Mouse (Mus musculus): ENCODE data around the gene Atg4c. TPM values are rescaled to one million over a fixed set of nuclear protein-coding genes. Genes with fewer than 3 reads are reported as not detected.
A peak's percentile ranks its signal among the peaks of the same experiment; 100 is the strongest.

Gene Atg4c
- polyA plus RNA-seq, 1 experiment from 2014 or later, result 12.2 TPM

DNA sequence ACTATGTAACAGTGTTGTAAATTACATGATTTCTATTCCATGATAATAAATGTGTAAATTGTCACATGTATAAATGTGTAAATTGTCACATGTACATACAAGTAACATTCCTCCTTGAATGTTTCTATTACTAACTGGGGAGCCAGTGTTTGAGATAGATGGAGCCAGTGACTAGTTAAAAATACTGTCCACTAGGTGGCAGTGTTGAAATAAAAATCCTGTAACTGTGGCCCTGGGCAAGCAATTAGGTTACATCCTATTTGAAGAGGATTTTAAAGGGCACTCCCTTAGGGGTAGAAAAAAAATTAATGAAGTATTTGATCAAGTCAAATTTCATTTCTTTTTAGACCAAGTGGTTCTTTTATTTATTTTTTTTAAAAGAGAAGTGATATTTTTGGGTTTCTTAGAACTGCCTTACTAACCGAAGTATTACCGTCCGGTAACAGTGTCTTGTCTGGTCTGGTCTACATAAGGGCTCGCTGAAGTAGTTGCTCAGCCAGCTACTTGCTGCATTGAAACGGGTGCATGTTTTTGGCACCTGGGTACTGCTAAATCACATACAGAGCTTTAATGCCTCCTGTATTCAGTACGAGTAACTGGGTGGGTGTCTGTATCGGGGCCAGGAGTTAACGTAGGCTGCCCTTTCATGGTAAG lies 41.6 kb downstream of the Atg4c start:
- H3K4me2 ChIP-seq (replicated peaks; ENCODE audit: low read depth), result no peak overlapping the region
- H3K9me3 ChIP-seq (ENCODE audit: control insufficient read depth), result no peaks in the 10 kb centered on the region
- no peak for ATAC-seq
- peak; percentile 72 for TF ChIP-seq CTCF (IDR thresholded peaks at IDR 0.05; ENCODE audit: low read depth)
- WGBS, result 92% methylated on average over 8 of the region's 8 CpGs
- H3K4me3 ChIP-seq (ENCODE audit: low read depth, low read length), result no peak overlapping the region
- no peak overlapping the region for H3K27ac ChIP-seq (ENCODE audit: low read depth, low read length)
- peaks cover 31% of the 10 kb centered on the region for H3K36me3 ChIP-seq (ENCODE audit: control insufficient read depth, insufficient read depth)
- no peaks in the 10 kb centered on the region for H3K4me1 ChIP-seq (replicated peaks; ENCODE audit: control insufficient read depth, insufficient read depth, low read length)
- H3K9ac ChIP-seq (ENCODE audit: low read depth, low read length), result no peak overlapping the region
- no peaks in the 10 kb centered on the region for H3K27me3 ChIP-seq (replicated peaks; ENCODE audit: control insufficient read depth, insufficient read depth, low read length)

DNA sequence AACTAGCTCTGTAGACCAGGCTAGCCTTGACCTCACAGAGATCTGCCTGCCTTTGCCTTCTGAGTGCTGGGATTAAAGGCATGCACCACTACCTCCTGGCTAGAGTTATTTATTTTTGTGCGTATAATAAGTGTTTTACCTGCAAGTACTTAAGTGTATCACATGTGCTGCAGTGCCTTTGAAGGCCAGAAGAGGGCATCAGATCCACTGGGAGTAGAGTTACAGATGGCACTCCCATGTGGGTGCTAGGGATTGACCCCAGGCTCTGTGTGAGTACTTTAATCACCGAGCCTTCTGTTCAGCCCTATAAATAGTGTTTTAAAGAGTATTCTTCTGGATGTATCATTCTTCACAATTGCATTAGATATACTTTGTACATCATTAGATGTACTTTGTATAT lies 44.6 kb downstream of the Atg4c start:
- no peaks in the 10 kb centered on the region for H3K9me3 ChIP-seq (ENCODE audit: control insufficient read depth)
- H3K9ac ChIP-seq (ENCODE audit: low read depth, low read length), result no peak overlapping the region
- peaks cover 26% of the 10 kb centered on the region for H3K36me3 ChIP-seq (ENCODE audit: control insufficient read depth, insufficient read depth)
- no peak for ATAC-seq
- 91% methylated on average over 2 of the region's 2 CpGs for WGBS
- no peaks in the 10 kb centered on the region for H3K4me1 ChIP-seq (replicated peaks; ENCODE audit: control insufficient read depth, insufficient read depth, low read length)
- TF ChIP-seq CTCF (IDR thresholded peaks at IDR 0.05; ENCODE audit: low read depth), result peak; percentile 53
- no peak overlapping the region for H3K27ac ChIP-seq (ENCODE audit: low read depth, low read length)
- H3K27me3 ChIP-seq (replicated peaks; ENCODE audit: control insufficient read depth, insufficient read depth, low read length), result no peaks in the 10 kb centered on the region
- H3K4me2 ChIP-seq (replicated peaks; ENCODE audit: low read depth), result no peak overlapping the region
- H3K4me3 ChIP-seq (ENCODE audit: low read depth, low read length), result no peak overlapping the region

- no peaks in the 10 kb centered on the region for H3K9me3 ChIP-seq (ENCODE audit: control insufficient read depth)
- WGBS, result 59% methylated on average over 5 of the region's 5 CpGs
- H3K4me1 ChIP-seq (replicated peaks; ENCODE audit: control insufficient read depth, insufficient read depth, low read length), result no peaks in the 10 kb centered on the region
- H3K27ac ChIP-seq (ENCODE audit: low read depth, low read length), result no peak overlapping the region
- no peak overlapping the region for H3K9ac ChIP-seq (ENCODE audit: low read depth, low read length)
- TF ChIP-seq CTCF (IDR thresholded peaks at IDR 0.05; ENCODE audit: low read depth), result peak; percentile 50
- H3K27me3 ChIP-seq (replicated peaks; ENCODE audit: control insufficient read depth, insufficient read depth, low read length), result no peaks in the 10 kb centered on the region
- no peak overlapping the region for H3K4me2 ChIP-seq (replicated peaks; ENCODE audit: low read depth)
- no peak overlapping the region for H3K4me3 ChIP-seq (ENCODE audit: low read depth, low read length)
- peaks cover 10% of the 10 kb centered on the region for H3K36me3 ChIP-seq (ENCODE audit: control insufficient read depth, insufficient read depth)
- ATAC-seq, result no peak
Observed at GRCm38 (mm10) chr4:99241674-99242073, 47.9 kb downstream of the Atg4c start.

DNA sequence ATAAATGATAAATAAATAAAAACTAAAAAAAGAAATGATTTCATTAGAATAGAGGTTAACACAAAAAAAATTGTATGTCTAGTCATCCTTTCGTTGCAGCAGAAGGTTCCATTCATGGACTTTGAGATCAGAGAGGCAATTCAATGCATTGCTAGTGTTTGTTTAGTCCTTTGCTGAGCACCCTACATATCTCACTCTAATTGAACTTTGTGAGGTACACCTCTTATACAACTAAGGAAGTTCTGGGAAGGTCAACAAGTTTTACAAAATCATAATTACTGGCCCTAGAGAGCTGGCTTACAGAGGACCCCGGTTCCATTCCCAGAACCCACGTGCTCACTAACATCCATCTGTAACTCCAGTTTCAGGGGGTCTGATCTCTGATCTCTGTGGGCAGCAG lies 55.6 kb downstream of the Atg4c start:
- Histone ChIP-seq H3K4me1 (replicated peaks; ENCODE audit: control insufficient read depth, insufficient read depth, low read length) (no peaks in the 10 kb centered on the region; the same call in 1 of the 2 replicates), H3K27me3 (replicated peaks; ENCODE audit: control insufficient read depth, insufficient read depth, low read length) (no peaks in the 10 kb centered on the region), H3K4me2 (replicated peaks; ENCODE audit: low read depth) (peak overlapping the region; percentile 21; the same call in 1 of the 2 replicates), H3K9ac (ENCODE audit: low read depth, low read length) (no peak overlapping the region), H3K9me3 (ENCODE audit: control insufficient read depth) (no peaks in the 10 kb centered on the region), H3K4me3 (ENCODE audit: low read depth, low read length) (no peak overlapping the region), H3K27ac (ENCODE audit: low read depth, low read length) (peak overlapping the region; percentile 73), H3K36me3 (ENCODE audit: control insufficient read depth, insufficient read depth) (no peaks in the 10 kb centered on the region; the same call in 1 of the 2 replicates)
- 40% methylated on average over 3 of the region's 3 CpGs for WGBS
- TF ChIP-seq CTCF (IDR thresholded peaks at IDR 0.05; ENCODE audit: low read depth), result no peak
- ATAC-seq, result peak; percentile 92

DNA sequence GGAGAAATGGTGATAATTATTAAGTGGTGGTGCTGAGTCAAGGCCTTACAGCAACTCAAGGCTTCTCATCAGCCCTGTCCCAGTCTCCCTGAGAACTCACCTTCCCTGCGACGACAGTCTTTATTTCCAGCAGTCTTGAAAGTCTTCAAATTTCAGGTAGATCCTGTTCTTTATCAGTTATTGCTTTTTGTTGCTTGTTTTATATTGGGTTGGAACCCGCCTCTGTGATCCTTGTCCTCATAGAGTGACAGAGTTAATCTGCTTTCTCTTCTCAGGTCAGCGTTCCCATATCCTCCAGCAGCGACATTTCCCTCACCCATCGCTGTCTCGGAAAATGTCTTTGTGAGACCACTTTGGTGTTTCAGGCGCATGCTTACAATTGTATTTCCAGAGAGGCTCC lies 56.1 kb downstream of the Atg4c start:
- WGBS, result 48% methylated on average over 8 of the region's 8 CpGs
- peak; percentile 71 for ATAC-seq
- Histone ChIP-seq H3K27me3 (replicated peaks; ENCODE audit: control insufficient read depth, insufficient read depth, low read length) (no peaks in the 10 kb centered on the region), H3K27ac (ENCODE audit: low read depth, low read length) (peak overlapping the region; percentile 73), H3K9ac (ENCODE audit: low read depth, low read length) (no peak overlapping the region), H3K4me3 (ENCODE audit: low read depth, low read length) (no peak overlapping the region), H3K36me3 (ENCODE audit: control insufficient read depth, insufficient read depth) (no peaks in the 10 kb centered on the region; the same call in 1 of the 2 replicates), H3K4me1 (replicated peaks; ENCODE audit: control insufficient read depth, insufficient read depth, low read length) (no peaks in the 10 kb centered on the region; the same call in 1 of the 2 replicates), H3K4me2 (replicated peaks; ENCODE audit: low read depth) (peak overlapping the region; percentile 21; the same call in 1 of the 2 replicates), H3K9me3 (ENCODE audit: control insufficient read depth) (no peaks in the 10 kb centered on the region)
- TF ChIP-seq CTCF (IDR thresholded peaks at IDR 0.05; ENCODE audit: low read depth), result no peak

- 63% methylated on average over 11 of the region's 11 CpGs for WGBS
- H3K9ac ChIP-seq (ENCODE audit: low read depth, low read length), result no peak overlapping the region
- H3K36me3 ChIP-seq (ENCODE audit: control insufficient read depth, insufficient read depth), result no peaks in the 10 kb centered on the region; the same call in 1 of the 2 replicates
- no peaks in the 10 kb centered on the region for H3K9me3 ChIP-seq (ENCODE audit: control insufficient read depth)
- no peaks in the 10 kb centered on the region; the same call in 1 of the 2 replicates for H3K4me1 ChIP-seq (replicated peaks; ENCODE audit: control insufficient read depth, insufficient read depth, low read length)
- no peak overlapping the region for H3K4me3 ChIP-seq (ENCODE audit: low read depth, low read length)
- no peaks in the 10 kb centered on the region for H3K27me3 ChIP-seq (replicated peaks; ENCODE audit: control insufficient read depth, insufficient read depth, low read length)
- TF ChIP-seq CTCF (IDR thresholded peaks at IDR 0.05; ENCODE audit: low read depth), result no peak
- no peak for ATAC-seq
- H3K27ac ChIP-seq (ENCODE audit: low read depth, low read length), result no peak overlapping the region
- H3K4me2 ChIP-seq (replicated peaks; ENCODE audit: low read depth), result no peak overlapping the region
Observed at GRCm38 (mm10) chr4:99252957-99253356, 59.2 kb downstream of the Atg4c start.

Measured in intestine, postnatal 0 days (tissue).